Mouse (Mus musculus): ENCODE measurements around the gene Rps3a1.
"Not testable (repeated sequence)": the region's sequence is repeated elsewhere in the genome, so short reads cannot be mapped to it uniquely, and the experiment has no call there.

Rps3a1 gene

GRCm38 (mm10) chr3:86114659-86115338 is 27.7 kb downstream of the Rps3a1 start:
- no peak for DNase-seq (ENCODE audit: low spot score)

- DNase-seq (ENCODE audit: low spot score): no peak
These were observed 29.7 kb downstream of the Rps3a1 start for GRCm38 (mm10) chr3:86112766-86113165.

GRCm38 (mm10) chr3:86110077-86110476 is 32.4 kb downstream of the Rps3a1 start:
- no peak for DNase-seq (ENCODE audit: low spot score)

- no peak for DNase-seq (ENCODE audit: low spot score)
These were observed 33.4 kb downstream of the Rps3a1 start for GRCm38 (mm10) chr3:86109099-86109498.

GRCm38 (mm10) chr3:86108576-86108975 is 33.9 kb downstream of the Rps3a1 start:
- no peak for DNase-seq (ENCODE audit: low spot score)

GRCm38 (mm10) chr3:86107637-86108539 is 34.6 kb downstream of the Rps3a1 start:
- no peak for DNase-seq (ENCODE audit: low spot score)

- DNase-seq (ENCODE audit: low spot score): no peak
These were observed 36.3 kb downstream of the Rps3a1 start for GRCm38 (mm10) chr3:86106086-86106632.

GRCm38 (mm10) chr3:86104909-86105308 is 37.6 kb downstream of the Rps3a1 start:
- no peak for DNase-seq (ENCODE audit: low spot score)

GRCm38 (mm10) chr3:86104433-86104832 is 38.1 kb downstream of the Rps3a1 start:
- DNase-seq (ENCODE audit: low spot score): not testable (repeated sequence)

GRCm38 (mm10) chr3:86103449-86104291 is 38.8 kb downstream of the Rps3a1 start:
- DNase-seq (ENCODE audit: low spot score): no peak

GRCm38 (mm10) chr3:86101956-86102355 is 40.5 kb downstream of the Rps3a1 start:
- DNase-seq (ENCODE audit: low spot score): no peak

- DNase-seq (ENCODE audit: low spot score): no peak
These were observed 48.6 kb downstream of the Rps3a1 start for GRCm38 (mm10) chr3:86093907-86094306.

GRCm38 (mm10) chr3:86093213-86093845 is 49.2 kb downstream of the Rps3a1 start:
- no peak for DNase-seq (ENCODE audit: low spot score)
